11 mouse cellular contexts compared by ENCODE assay signal in genomic region chr1:73943255-73943654, GRCm38 (mm10).
DNase-seq lines count a peak whose midpoint lies in the region; ATAC-seq lines count a peak whose summit lies in the region.
"Had no signal": no experiment of that assay in that cellular context is flagged by ENCODE, and none has a peak within 500 bp of the region (broad histone marks: within the 10 kb centered on the region; RNA-seq: fewer than 3 reads in every experiment).

No protein-coding gene starts in this region.

- peak overlapping the region; percentile 65; the same call in 1 of the 2 replicates for H3K27ac ChIP-seq in hindbrain, embryonic 15.5 days (replicated peaks)
- no peak overlapping the region for H3K27ac ChIP-seq in hindbrain, embryonic 11.5 days (ENCODE audit: low read depth, low read length)
- H3K27ac ChIP-seq in neural tube, embryonic 15.5 days (replicated peaks): peak overlapping the region; percentile 74

- H3K27me3 ChIP-seq in hindbrain, embryonic 15.5 days: no peaks in the 10 kb centered on the region
- no peaks in the 10 kb centered on the region for H3K27me3 ChIP-seq in hindbrain, embryonic 11.5 days (ENCODE audit: control insufficient read depth, insufficient read depth, low read length)
- H3K27me3 ChIP-seq in neural tube, embryonic 15.5 days (replicated peaks): no peaks in the 10 kb centered on the region
- H3K27me3 ChIP-seq: forebrain, embryonic 15.5 days had no signal

- no peak overlapping the region for H3K4me3 ChIP-seq in hindbrain, embryonic 15.5 days
- H3K4me3 ChIP-seq in hindbrain, embryonic 11.5 days (ENCODE audit: low read depth, low read length): no peak overlapping the region
- no peak overlapping the region for H3K4me3 ChIP-seq in neural tube, embryonic 15.5 days (replicated peaks)
- H3K4me3 ChIP-seq: forebrain, embryonic 15.5 days had no signal

- H3K9me3 ChIP-seq in hindbrain, embryonic 15.5 days: no peaks in the 10 kb centered on the region
- H3K9me3 ChIP-seq in hindbrain, embryonic 11.5 days (ENCODE audit: control insufficient read depth, low read length): no peaks in the 10 kb centered on the region
- H3K9me3 ChIP-seq in neural tube, embryonic 15.5 days (replicated peaks): no peaks in the 10 kb centered on the region
- H3K9me3 ChIP-seq: forebrain, embryonic 15.5 days had no signal

- H3K9ac ChIP-seq in hindbrain, embryonic 15.5 days: no peak overlapping the region
- H3K9ac ChIP-seq in hindbrain, embryonic 11.5 days (ENCODE audit: low read depth, low read length): no peak overlapping the region
- no peak overlapping the region for H3K9ac ChIP-seq in neural tube, embryonic 15.5 days (replicated peaks)
- H3K9ac ChIP-seq: forebrain, embryonic 15.5 days had no signal

- no peak for ATAC-seq in hindbrain, embryonic 15.5 days (ENCODE audit: low FRiP score, low read depth)
- no peak for ATAC-seq in hindbrain, embryonic 11.5 days (ENCODE audit: low FRiP score)
- no peak for ATAC-seq in neural tube, embryonic 15.5 days (ENCODE audit: low FRiP score)
- no peak for ATAC-seq in activated CD4-positive, CD25-positive, alpha-beta regulatory T cell, adult 4 months
- no peak for ATAC-seq in megakaryocyte progenitor cell, adult 5-6 weeks (replicated peaks; ENCODE audit: poor library complexity)

- peak; percentile 53 to 54 for DNase-seq in cerebellum, postnatal 10 days
- no peak for DNase-seq in cerebellum, postnatal 25 days
- no peak for DNase-seq in hindbrain, embryonic 11.5 days (ENCODE audit: low spot score)
- no peak for DNase-seq in neural tube, embryonic 10.5 days (ENCODE audit: extremely low spot score, low spot score)
- DNase-seq: kidney, adult 9 months had no signal

- no peak overlapping the region for H3K4me2 ChIP-seq in hindbrain, embryonic 15.5 days
- H3K4me2 ChIP-seq in hindbrain, embryonic 11.5 days (replicated peaks; ENCODE audit: low read depth, low read length): no peak overlapping the region
- no peak overlapping the region for H3K4me2 ChIP-seq in neural tube, embryonic 15.5 days
- H3K4me2 ChIP-seq: forebrain, embryonic 15.5 days; liver, embryonic 11.5 days had no signal

- peaks cover 21% of the 10 kb centered on the region; the same call in 1 of the 2 replicates for H3K4me1 ChIP-seq in hindbrain, embryonic 15.5 days (replicated peaks)
- H3K4me1 ChIP-seq in hindbrain, embryonic 11.5 days (replicated peaks; ENCODE audit: control insufficient read depth, insufficient read depth, low read length): no peaks in the 10 kb centered on the region
- H3K4me1 ChIP-seq in neural tube, embryonic 15.5 days: peaks cover 16% of the 10 kb centered on the region
- H3K4me1 ChIP-seq: forebrain, embryonic 15.5 days had no signal

- 85% methylated on average over 5 of the region's 5 CpGs for WGBS in hindbrain, embryonic 15.5 days
- 83% methylated on average over 5 of the region's 5 CpGs for WGBS in hindbrain, embryonic 11.5 days
- 92% methylated on average over 5 of the region's 5 CpGs for WGBS in neural tube, embryonic 15.5 days

- no peaks in the 10 kb centered on the region for H3K36me3 ChIP-seq in hindbrain, embryonic 15.5 days
- no peaks in the 10 kb centered on the region for H3K36me3 ChIP-seq in hindbrain, embryonic 11.5 days (ENCODE audit: control insufficient read depth, insufficient read depth, low read length)
- H3K36me3 ChIP-seq in neural tube, embryonic 15.5 days: no peaks in the 10 kb centered on the region
- H3K36me3 ChIP-seq: forebrain, embryonic 15.5 days had no signal

Comparison
In these comparisons a context has a peak if more than half of its experiments do, and no peak if none do; other contexts are left out.
1. DNase-seq: peak in cerebellum, postnatal 10 days (2 of 2); none in cerebellum, postnatal 25 days (0 of 2), hindbrain, embryonic 11.5 days (single experiment) and neural tube, embryonic 10.5 days (single experiment).